Mouse (Mus musculus): ENCODE measurements around the gene Cdh23. TPM values are rescaled to one million over a fixed set of nuclear protein-coding genes. Genes with fewer than 3 reads are reported as not detected.
A peak's percentile ranks its signal among the peaks of the same experiment; 100 is the strongest.

Cdh23 gene
- total RNA-seq, 1 experiment, result 2.3 TPM

DNA sequence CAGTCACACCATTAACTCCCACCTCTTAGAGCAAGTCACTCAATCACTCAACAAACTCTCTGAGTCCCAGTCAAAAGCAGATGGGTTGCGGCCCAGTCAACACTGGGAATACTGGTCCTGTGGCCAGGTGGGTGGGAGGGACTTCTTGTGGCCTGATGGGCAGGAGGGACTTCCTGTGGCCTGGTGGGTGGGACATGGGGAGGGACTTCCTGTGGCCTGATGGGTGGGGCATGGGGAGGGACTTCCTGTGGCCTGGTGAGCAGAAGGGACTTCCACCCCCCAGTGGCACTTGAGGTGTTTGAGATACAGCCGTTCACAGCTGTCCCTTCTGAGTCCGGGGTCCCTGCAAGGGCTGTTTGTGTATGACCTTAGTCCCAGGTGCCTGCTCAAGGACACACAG lies 27.7 kb downstream of the Cdh23 start:
- in situ Hi-C loops (cut with MboI; ENCODE audit: low sequenced_read_pairs in 2 of 2, unreplicated experiment in 2 of 2), result no loop called here
- Histone ChIP-seq H3K9me3 (ENCODE audit: control insufficient read depth, insufficient read depth, low read depth, low read length) (no peaks in the 10 kb centered on the region), H3K9ac (ENCODE audit: insufficient read depth, low read depth, low read length, poor library complexity, severe bottlenecking) (no peak overlapping the region), H3K4me1 (ENCODE audit: control insufficient read depth in 2 of 2, insufficient read depth in 2 of 2, low read length in 2 of 2, poor library complexity in 1 of 2) (no peaks in the 10 kb centered on the region; a peak in 1 of 4 replicates), H3K27ac (ENCODE audit: insufficient read depth, low read depth, low read length, poor library complexity, severe bottlenecking) (no peak overlapping the region), H3K36me3 (ENCODE audit: control insufficient read depth, insufficient read depth, low read length, poor library complexity, severe bottlenecking) (no peaks in the 10 kb centered on the region), H3K4me3 (ENCODE audit: insufficient read depth in 1 of 2, low read depth in 1 of 2, low read length in 2 of 2, poor library complexity in 1 of 2, severe bottlenecking in 1 of 2) (peak overlapping the region in 1 of 2 experiments; percentile 18; a peak in 1 of 4 replicates)
- DNase-seq (ENCODE audit: low read depth, low spot score), result no peak
- no peak for TF ChIP-seq CHD2 (IDR thresholded peaks at IDR 0.05; ENCODE audit: low read depth, low read length)
- TF ChIP-seq ZNF384 (IDR thresholded peaks at IDR 0.05; ENCODE audit: low read depth, low read length), result no peak
- TF ChIP-seq ZC3H11A (IDR thresholded peaks at IDR 0.05; ENCODE audit: borderline replicate concordance, low read depth, low read length), result no peak
- TF ChIP-seq HCFC1 (IDR thresholded peaks at IDR 0.05; ENCODE audit: borderline replicate concordance, insufficient read depth, low read length), result no peak
- TF ChIP-seq MAFK (IDR thresholded peaks at IDR 0.05; ENCODE audit: insufficient read depth, low read depth, low read length), result no peak

DNA sequence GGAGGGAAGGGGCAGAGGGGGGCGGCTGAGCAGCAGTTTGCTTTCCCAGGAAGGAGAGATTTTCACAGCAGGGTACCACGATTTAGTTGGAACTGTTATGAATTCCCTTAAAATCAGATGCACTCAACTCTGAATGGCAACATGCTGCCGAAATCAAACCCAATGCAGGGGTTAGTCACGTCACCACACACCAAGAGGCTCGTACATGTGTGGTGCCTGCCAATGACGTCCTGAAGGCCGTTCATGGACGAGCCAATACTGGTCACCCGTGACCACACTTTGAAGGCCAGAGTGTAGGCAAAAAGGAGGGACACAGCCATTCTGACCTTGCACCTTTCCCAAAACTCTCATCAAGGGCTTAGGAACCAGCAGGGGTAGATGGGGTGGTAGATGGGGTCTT lies 35.3 kb downstream of the Cdh23 start:
- no peaks in the 10 kb centered on the region for H3K4me1 ChIP-seq (ENCODE audit: control insufficient read depth in 2 of 2, insufficient read depth in 2 of 2, low read length in 2 of 2, poor library complexity in 1 of 2)
- no peak overlapping the region for H3K4me3 ChIP-seq (ENCODE audit: insufficient read depth in 1 of 2, low read depth in 1 of 2, low read length in 2 of 2, poor library complexity in 1 of 2, severe bottlenecking in 1 of 2)
- H3K9me3 ChIP-seq (ENCODE audit: control insufficient read depth, insufficient read depth, low read depth, low read length), result no peaks in the 10 kb centered on the region
- in situ Hi-C loops (cut with MboI; ENCODE audit: low sequenced_read_pairs in 2 of 2, unreplicated experiment in 2 of 2), result no loop called here
- H3K36me3 ChIP-seq (ENCODE audit: control insufficient read depth, insufficient read depth, low read length, poor library complexity, severe bottlenecking), result no peaks in the 10 kb centered on the region
- H3K9ac ChIP-seq (ENCODE audit: insufficient read depth, low read depth, low read length, poor library complexity, severe bottlenecking), result no peak overlapping the region
- no peak for DNase-seq (ENCODE audit: low read depth, low spot score)
- no peak overlapping the region for H3K27ac ChIP-seq (ENCODE audit: insufficient read depth, low read depth, low read length, poor library complexity, severe bottlenecking)
- TF ChIP-seq HCFC1 (IDR thresholded peaks at IDR 0.05; ENCODE audit: borderline replicate concordance, insufficient read depth, low read length), result no peak
- TF ChIP-seq MAFK (IDR thresholded peaks at IDR 0.05; ENCODE audit: insufficient read depth, low read depth, low read length), result no peak

DNA sequence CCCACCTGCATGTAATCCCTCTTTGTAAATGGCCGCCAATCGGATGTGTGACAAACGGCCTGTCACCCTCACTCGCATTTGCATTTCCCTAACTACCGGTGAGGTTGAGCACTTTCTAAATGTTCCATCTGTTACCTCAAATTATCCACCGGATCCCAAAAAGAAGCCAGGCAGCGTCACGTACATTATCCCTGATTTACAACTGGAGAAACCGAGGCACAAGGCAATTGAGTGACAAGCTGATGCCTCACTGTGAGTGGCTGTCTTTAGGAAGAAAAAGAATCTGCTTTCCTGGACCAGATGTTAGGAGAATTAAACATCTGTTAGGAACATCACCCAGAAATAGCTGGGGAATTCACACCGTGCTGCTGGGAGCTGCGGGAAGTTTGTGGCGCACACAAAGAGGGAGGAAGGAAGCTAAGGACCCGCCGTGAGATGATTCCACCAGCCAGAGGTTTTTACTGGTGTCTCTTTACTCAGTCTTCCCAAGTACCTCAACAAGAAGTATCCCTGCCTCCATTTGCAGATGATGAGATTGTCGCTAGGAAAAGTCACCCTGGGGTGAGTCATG lies 36.8 kb downstream of the Cdh23 start:
- no peak for DNase-seq (ENCODE audit: low read depth, low spot score)
- Histone ChIP-seq H3K27ac (ENCODE audit: insufficient read depth, low read depth, low read length, poor library complexity, severe bottlenecking) (no peak overlapping the region), H3K4me1 (ENCODE audit: control insufficient read depth in 2 of 2, insufficient read depth in 2 of 2, low read length in 2 of 2, poor library complexity in 1 of 2) (peaks cover 0 to 3% of the 10 kb centered on the region in 2 experiments; a peak in 2 of 4 replicates), H3K9me3 (ENCODE audit: control insufficient read depth, insufficient read depth, low read depth, low read length) (no peaks in the 10 kb centered on the region), H3K9ac (ENCODE audit: insufficient read depth, low read depth, low read length, poor library complexity, severe bottlenecking) (no peak overlapping the region), H3K36me3 (ENCODE audit: control insufficient read depth, insufficient read depth, low read length, poor library complexity, severe bottlenecking) (no peaks in the 10 kb centered on the region), H3K4me3 (ENCODE audit: insufficient read depth in 1 of 2, low read depth in 1 of 2, low read length in 2 of 2, poor library complexity in 1 of 2, severe bottlenecking in 1 of 2) (no peak overlapping the region)
- in situ Hi-C loops (cut with MboI; ENCODE audit: low sequenced_read_pairs in 2 of 2, unreplicated experiment in 2 of 2), result no loop called here
- no peak for TF ChIP-seq MAFK (IDR thresholded peaks at IDR 0.05; ENCODE audit: insufficient read depth, low read depth, low read length)
- no peak for TF ChIP-seq HCFC1 (IDR thresholded peaks at IDR 0.05; ENCODE audit: borderline replicate concordance, insufficient read depth, low read length)

DNA sequence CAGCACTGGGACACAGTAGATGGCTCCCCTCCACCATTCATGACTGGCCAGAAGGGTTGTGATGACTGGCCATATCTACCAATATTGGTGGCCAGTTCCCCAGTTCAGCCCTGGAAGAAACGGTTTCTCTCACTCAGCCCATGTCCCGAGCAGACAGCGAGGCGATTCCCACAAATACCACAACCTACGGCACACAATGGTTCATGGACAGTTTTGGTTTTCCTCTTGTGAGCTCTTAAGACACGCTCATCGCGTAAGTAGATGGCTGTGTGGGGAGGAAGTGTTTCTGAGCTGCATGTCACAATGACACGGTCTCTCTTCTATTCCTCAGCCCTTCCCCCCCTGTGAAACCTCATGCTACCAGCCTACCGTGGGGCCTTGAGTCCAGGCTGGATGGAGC lies 38.1 kb downstream of the Cdh23 start:
- Histone ChIP-seq H3K27ac (ENCODE audit: insufficient read depth, low read depth, low read length, poor library complexity, severe bottlenecking) (no peak overlapping the region), H3K9me3 (ENCODE audit: control insufficient read depth, insufficient read depth, low read depth, low read length) (no peaks in the 10 kb centered on the region), H3K9ac (ENCODE audit: insufficient read depth, low read depth, low read length, poor library complexity, severe bottlenecking) (no peak overlapping the region), H3K4me1 (ENCODE audit: control insufficient read depth in 2 of 2, insufficient read depth in 2 of 2, low read length in 2 of 2, poor library complexity in 1 of 2) (peaks cover 0 to 3% of the 10 kb centered on the region in 2 experiments; a peak in 2 of 4 replicates), H3K4me3 (ENCODE audit: insufficient read depth in 1 of 2, low read depth in 1 of 2, low read length in 2 of 2, poor library complexity in 1 of 2, severe bottlenecking in 1 of 2) (no peak overlapping the region), H3K36me3 (ENCODE audit: control insufficient read depth, insufficient read depth, low read length, poor library complexity, severe bottlenecking) (no peaks in the 10 kb centered on the region)
- DNase-seq (ENCODE audit: low read depth, low spot score), result no peak
- no peak for TF ChIP-seq MAFK (IDR thresholded peaks at IDR 0.05; ENCODE audit: insufficient read depth, low read depth, low read length)
- no peak for TF ChIP-seq CHD2 (IDR thresholded peaks at IDR 0.05; ENCODE audit: low read depth, low read length)
- TF ChIP-seq ZC3H11A (IDR thresholded peaks at IDR 0.05; ENCODE audit: borderline replicate concordance, low read depth, low read length), result no peak
- TF ChIP-seq HCFC1 (IDR thresholded peaks at IDR 0.05; ENCODE audit: borderline replicate concordance, insufficient read depth, low read length), result no peak
- no peak for TF ChIP-seq ZNF384 (IDR thresholded peaks at IDR 0.05; ENCODE audit: low read depth, low read length)
- in situ Hi-C loops (cut with MboI; ENCODE audit: low sequenced_read_pairs in 2 of 2, unreplicated experiment in 2 of 2), result no loop called here

DNA sequence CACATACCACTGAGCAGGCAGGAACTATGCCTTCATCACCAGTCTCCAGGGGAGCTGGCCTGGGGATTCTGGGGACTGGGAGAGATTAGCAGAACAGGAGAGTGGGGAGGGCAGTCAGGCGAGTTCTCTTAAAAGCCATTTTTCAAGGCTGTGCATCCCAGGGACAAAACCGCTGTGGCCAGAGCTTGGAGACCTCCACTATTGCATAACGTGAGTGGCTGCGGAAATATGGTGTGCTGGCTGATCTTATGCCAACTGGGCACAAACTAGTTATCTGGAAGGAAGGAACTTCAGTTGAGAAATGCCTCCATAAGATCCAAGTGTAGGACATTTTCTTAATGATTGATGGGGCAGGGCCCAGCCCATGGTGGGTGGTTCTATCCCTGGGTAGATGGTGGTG lies 42.6 kb downstream of the Cdh23 start:
- H3K9ac ChIP-seq (ENCODE audit: insufficient read depth, low read depth, low read length, poor library complexity, severe bottlenecking), result no peak overlapping the region
- no peaks in the 10 kb centered on the region for H3K36me3 ChIP-seq (ENCODE audit: control insufficient read depth, insufficient read depth, low read length, poor library complexity, severe bottlenecking)
- H3K4me1 ChIP-seq (ENCODE audit: control insufficient read depth in 2 of 2, insufficient read depth in 2 of 2, low read length in 2 of 2, poor library complexity in 1 of 2), result peaks cover 0 to 3% of the 10 kb centered on the region in 2 experiments; a peak in 2 of 4 replicates
- H3K27ac ChIP-seq (ENCODE audit: insufficient read depth, low read depth, low read length, poor library complexity, severe bottlenecking), result no peak overlapping the region
- no peak overlapping the region for H3K4me3 ChIP-seq (ENCODE audit: insufficient read depth in 1 of 2, low read depth in 1 of 2, low read length in 2 of 2, poor library complexity in 1 of 2, severe bottlenecking in 1 of 2)
- H3K9me3 ChIP-seq (ENCODE audit: control insufficient read depth, insufficient read depth, low read depth, low read length), result no peaks in the 10 kb centered on the region
- DNase-seq (ENCODE audit: low read depth, low spot score), result no peak
- in situ Hi-C loops (cut with MboI; ENCODE audit: low sequenced_read_pairs in 2 of 2, unreplicated experiment in 2 of 2), result no loop called here
- no peak for TF ChIP-seq ZC3H11A (IDR thresholded peaks at IDR 0.05; ENCODE audit: borderline replicate concordance, low read depth, low read length)
- TF ChIP-seq MAFK (IDR thresholded peaks at IDR 0.05; ENCODE audit: insufficient read depth, low read depth, low read length), result no peak
- no peak for TF ChIP-seq CHD2 (IDR thresholded peaks at IDR 0.05; ENCODE audit: low read depth, low read length)
- no peak for TF ChIP-seq ZNF384 (IDR thresholded peaks at IDR 0.05; ENCODE audit: low read depth, low read length)
- no peak for TF ChIP-seq HCFC1 (IDR thresholded peaks at IDR 0.05; ENCODE audit: borderline replicate concordance, insufficient read depth, low read length)
